Mouse (Mus musculus): ENCODE data around the gene Man1c1. TPM values are rescaled to one million over a fixed set of nuclear protein-coding genes. Genes with fewer than 3 reads are reported as not detected.
A peak's percentile ranks its signal among the peaks of the same experiment; 100 is the strongest.

Gene Man1c1
- polyA plus RNA-seq, 2 experiments, result 5.1 to 9.1 TPM

GRCm38 (mm10) chr4:134555956-134556580, 148.0 kb downstream of the Man1c1 start:
- no peak for TF ChIP-seq POLR2A (IDR thresholded peaks at IDR 0.05; ENCODE audit: borderline replicate concordance, extremely low read depth, insufficient read depth, insufficient read length)
- no peaks in the 10 kb centered on the region for H3K27me3 ChIP-seq (ENCODE audit: control insufficient read depth, insufficient read depth, low read length)
- no peak overlapping the region for H3K9ac ChIP-seq (ENCODE audit: low read depth, low read length, severe bottlenecking)
- H3K4me2 ChIP-seq (replicated peaks; ENCODE audit: low read depth, low read length, severe bottlenecking), result no peak overlapping the region
- 67% methylated on average over 8 of the region's 8 CpGs for WGBS
- H3K4me3 ChIP-seq (replicated peaks; ENCODE audit: low read length), result no peak overlapping the region
- H3K36me3 ChIP-seq (ENCODE audit: control insufficient read depth, insufficient read depth, low read length), result no peaks in the 10 kb centered on the region
- H3K4me1 ChIP-seq (ENCODE audit: control insufficient read depth, insufficient read depth, low read length), result peaks cover 16% of the 10 kb centered on the region
- no peak for DNase-seq (ENCODE audit: low spot score)
- ATAC-seq (ENCODE audit: low FRiP score, low read depth), result no peak
- H3K27ac ChIP-seq (replicated peaks; ENCODE audit: low read depth, low read length), result no peak overlapping the region
- no peaks in the 10 kb centered on the region for H3K9me3 ChIP-seq (ENCODE audit: control insufficient read depth, low read length)

- DNase-seq (ENCODE audit: low spot score) (no peak), ATAC-seq (ENCODE audit: low FRiP score, low read depth) (no peak)
- Histone ChIP-seq H3K27ac (replicated peaks; ENCODE audit: low read depth, low read length) (no peak overlapping the region), H3K4me3 (replicated peaks; ENCODE audit: low read length) (no peak overlapping the region), H3K36me3 (ENCODE audit: control insufficient read depth, insufficient read depth, low read length) (peaks cover 20% of the 10 kb centered on the region), H3K4me2 (replicated peaks; ENCODE audit: low read depth, low read length, severe bottlenecking) (no peak overlapping the region), H3K9ac (ENCODE audit: low read depth, low read length, severe bottlenecking) (no peak overlapping the region), H3K9me3 (ENCODE audit: control insufficient read depth, low read length) (peaks cover 6% of the 10 kb centered on the region; the same call in 1 of the 2 replicates), H3K27me3 (ENCODE audit: control insufficient read depth, insufficient read depth, low read length) (no peaks in the 10 kb centered on the region), H3K4me1 (ENCODE audit: control insufficient read depth, insufficient read depth, low read length) (peaks cover 16% of the 10 kb centered on the region)
- 82% methylated on average over 1 of the region's 1 CpGs for WGBS
- no peak for TF ChIP-seq POLR2A (IDR thresholded peaks at IDR 0.05; ENCODE audit: borderline replicate concordance, extremely low read depth, insufficient read depth, insufficient read length)
Observed at GRCm38 (mm10) chr4:134553631-134554030, 150.5 kb downstream of the Man1c1 start.

GRCm38 (mm10) chr4:134551494-134552316, 152.4 kb downstream of the Man1c1 start, which contains the start of gene Selenon:
Gene Selenon (minus strand): TSS chr4:134552166.
- H3K36me3 ChIP-seq (ENCODE audit: control insufficient read depth, insufficient read depth, low read length), result peaks cover 39% of the 10 kb centered on the region
- WGBS, result 1% methylated on average over 41 of the region's 67 CpGs
- DNase-seq (ENCODE audit: low spot score) (peak; percentile 55), ATAC-seq (ENCODE audit: low FRiP score, low read depth) (peak; percentile 86)
- no peak for TF ChIP-seq POLR2A (IDR thresholded peaks at IDR 0.05; ENCODE audit: borderline replicate concordance, extremely low read depth, insufficient read depth, insufficient read length)
- peak within 1 kb of the TSS; percentile 92 for H3K9ac ChIP-seq (ENCODE audit: low read depth, low read length, severe bottlenecking)
- no peaks in the 10 kb centered on the region for H3K27me3 ChIP-seq (ENCODE audit: control insufficient read depth, insufficient read depth, low read length)
- peaks cover 8% of the 10 kb centered on the region; the same call in 1 of the 2 replicates for H3K4me1 ChIP-seq (ENCODE audit: control insufficient read depth, insufficient read depth, low read length)
- H3K4me3 ChIP-seq (replicated peaks; ENCODE audit: low read length), result peak within 1 kb of the TSS; percentile 57
- peak within 1 kb of the TSS; percentile 64 for H3K4me2 ChIP-seq (replicated peaks; ENCODE audit: low read depth, low read length, severe bottlenecking)
- peaks cover 6% of the 10 kb centered on the region; the same call in 1 of the 2 replicates for H3K9me3 ChIP-seq (ENCODE audit: control insufficient read depth, low read length)
- H3K27ac ChIP-seq (replicated peaks; ENCODE audit: low read depth, low read length), result peak within 1 kb of the TSS; percentile 83

GRCm38 (mm10) chr4:134549899-134550298, 154.2 kb downstream of the Man1c1 start:
- no peak overlapping the region for H3K4me2 ChIP-seq (replicated peaks; ENCODE audit: low read depth, low read length, severe bottlenecking)
- 97% methylated on average over 8 of the region's 8 CpGs for WGBS
- TF ChIP-seq POLR2A (IDR thresholded peaks at IDR 0.05; ENCODE audit: borderline replicate concordance, extremely low read depth, insufficient read depth, insufficient read length), result no peak
- H3K27me3 ChIP-seq (ENCODE audit: control insufficient read depth, insufficient read depth, low read length), result no peaks in the 10 kb centered on the region
- H3K27ac ChIP-seq (replicated peaks; ENCODE audit: low read depth, low read length), result no peak overlapping the region
- peaks cover 56% of the 10 kb centered on the region for H3K36me3 ChIP-seq (ENCODE audit: control insufficient read depth, insufficient read depth, low read length)
- no peak for DNase-seq (ENCODE audit: low spot score)
- peaks cover 6% of the 10 kb centered on the region; the same call in 1 of the 2 replicates for H3K9me3 ChIP-seq (ENCODE audit: control insufficient read depth, low read length)
- H3K9ac ChIP-seq (ENCODE audit: low read depth, low read length, severe bottlenecking), result no peak overlapping the region
- H3K4me1 ChIP-seq (ENCODE audit: control insufficient read depth, insufficient read depth, low read length), result peaks cover 8% of the 10 kb centered on the region; the same call in 1 of the 2 replicates
- ATAC-seq (ENCODE audit: low FRiP score, low read depth), result no peak
- no peak overlapping the region for H3K4me3 ChIP-seq (replicated peaks; ENCODE audit: low read length)

- Histone ChIP-seq H3K4me1 (ENCODE audit: control insufficient read depth, insufficient read depth, low read length) (peaks cover 8% of the 10 kb centered on the region; the same call in 1 of the 2 replicates), H3K4me2 (replicated peaks; ENCODE audit: low read depth, low read length, severe bottlenecking) (no peak overlapping the region), H3K36me3 (ENCODE audit: control insufficient read depth, insufficient read depth, low read length) (peaks cover 70% of the 10 kb centered on the region), H3K9ac (ENCODE audit: low read depth, low read length, severe bottlenecking) (no peak overlapping the region), H3K4me3 (replicated peaks; ENCODE audit: low read length) (no peak overlapping the region), H3K27ac (replicated peaks; ENCODE audit: low read depth, low read length) (no peak overlapping the region), H3K27me3 (ENCODE audit: control insufficient read depth, insufficient read depth, low read length) (no peaks in the 10 kb centered on the region), H3K9me3 (ENCODE audit: control insufficient read depth, low read length) (peaks cover 6% of the 10 kb centered on the region; the same call in 1 of the 2 replicates)
- no peak for TF ChIP-seq POLR2A (IDR thresholded peaks at IDR 0.05; ENCODE audit: borderline replicate concordance, extremely low read depth, insufficient read depth, insufficient read length)
- 75% methylated on average over 18 of the region's 18 CpGs for WGBS
- ATAC-seq (ENCODE audit: low FRiP score, low read depth), result no peak
- DNase-seq (ENCODE audit: low spot score), result no peak
Observed at GRCm38 (mm10) chr4:134548169-134548938, 155.7 kb downstream of the Man1c1 start.

Data from limb, embryonic 14.5 days (tissue).